Mouse (Mus musculus) spleen, adult 12 weeks (tissue): ENCODE results near the gene Smpd3.

Source experiments
- DNase-seq: peaks from one replicate; pipeline ENCODE4 v3.0.0; 2022; ENCODE audit warnings: low spot score

Smpd3 gene

DNA sequence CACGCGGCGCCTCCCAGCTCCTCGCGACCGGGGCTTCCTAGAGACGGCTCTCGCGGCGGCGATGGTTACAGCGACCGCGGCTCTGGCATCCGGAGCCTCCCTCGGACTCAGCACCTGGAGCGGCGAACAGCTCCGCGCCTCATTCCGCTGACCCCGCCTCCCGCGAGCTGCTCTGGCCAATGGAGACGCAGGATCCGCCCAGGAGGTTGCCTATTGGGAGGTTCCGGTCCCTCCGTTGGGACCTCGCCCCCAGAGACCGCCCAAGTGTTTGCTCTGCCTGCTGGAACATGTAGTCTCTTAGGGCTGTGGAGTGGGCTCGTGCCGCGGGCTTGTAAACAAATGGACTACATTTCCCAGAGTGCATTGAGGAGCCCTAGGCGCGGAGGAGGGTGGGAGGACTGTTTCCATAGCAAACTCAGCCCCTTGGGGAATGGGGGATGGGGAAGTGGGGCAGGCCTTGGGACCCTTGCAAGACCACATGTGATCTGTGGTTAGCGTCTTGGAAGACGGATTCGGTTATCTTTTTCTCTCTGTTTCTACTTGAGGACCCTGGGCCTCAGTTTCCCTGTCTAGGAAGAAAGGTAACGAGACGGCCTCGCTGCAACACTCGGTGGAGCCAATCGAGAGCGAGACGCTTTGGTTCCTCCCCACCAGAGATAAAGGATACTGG is at the start of gene Smpd3:
Gene Smpd3 (minus strand): TSS at position 137 of the 670 bp plus-strand sequence.
- DNase-seq, result peak; percentile 83

DNA sequence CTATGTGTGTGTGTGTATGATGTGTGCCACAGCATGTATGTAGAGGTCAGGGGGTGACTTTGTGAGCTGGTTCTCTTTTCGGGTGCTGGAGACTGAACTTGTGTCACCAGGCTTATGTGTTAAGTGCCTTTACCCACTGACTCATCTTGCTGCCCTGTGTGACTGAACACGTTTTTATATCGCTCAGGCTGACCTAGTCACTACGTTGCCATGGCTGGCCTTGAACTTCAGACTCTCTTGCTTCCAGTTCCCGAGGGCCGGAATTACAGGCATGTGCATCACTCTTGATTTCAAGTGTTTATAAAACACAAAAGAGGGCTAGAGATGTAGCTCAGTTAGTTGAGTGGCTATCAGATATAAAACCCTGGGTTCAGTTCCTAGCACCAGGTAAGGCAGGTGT is 43.2 kb upstream of the Smpd3 start:
- DNase-seq, result no peak

DNA sequence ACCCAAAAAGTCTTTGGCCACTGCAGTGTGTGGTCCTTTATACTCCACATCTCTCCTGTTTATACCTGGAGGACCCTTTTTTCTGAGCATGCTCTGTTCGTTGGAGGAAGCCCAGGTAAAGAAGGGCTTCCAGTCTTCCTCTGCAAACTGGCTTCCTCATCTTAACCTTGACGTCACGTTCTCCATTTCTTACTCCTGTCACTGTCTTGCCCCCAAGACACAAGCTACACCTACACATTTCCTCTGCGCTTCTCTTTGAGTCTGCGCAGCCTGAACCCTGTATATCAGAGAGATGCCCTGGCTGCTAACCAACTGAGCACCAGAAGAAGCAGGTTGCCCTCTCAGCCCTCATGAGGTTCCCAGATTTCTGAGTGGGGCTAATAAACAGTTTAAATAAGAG is 41.6 kb upstream of the Smpd3 start:
- DNase-seq, result no peak

DNA sequence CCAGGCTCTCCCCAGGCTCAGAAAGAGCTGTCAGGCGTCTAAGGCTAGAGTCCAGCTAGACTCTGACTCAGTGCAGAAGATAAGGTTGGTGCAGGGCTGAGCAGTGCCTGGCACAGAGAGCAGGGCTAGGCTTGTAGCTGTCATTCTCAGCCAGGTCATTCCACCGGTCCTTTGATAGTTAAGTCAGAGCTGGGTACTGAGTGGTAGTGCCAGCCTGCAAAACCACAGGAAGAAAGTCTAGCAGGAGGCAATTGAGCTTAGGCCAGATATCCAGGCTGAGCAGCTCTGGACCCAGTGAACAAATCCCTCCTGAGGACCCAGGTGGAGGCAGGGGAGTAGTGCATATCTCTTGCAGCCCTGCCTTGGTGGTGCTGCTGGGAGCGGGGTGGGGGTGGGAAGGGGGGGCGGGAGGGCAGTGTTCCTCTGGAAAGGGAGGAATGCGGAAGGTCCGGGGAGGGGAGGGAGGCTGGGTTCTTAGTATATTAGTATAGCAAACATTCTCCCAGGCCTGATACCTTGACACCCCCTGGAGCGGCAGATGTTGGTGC is 40.8 kb upstream of the Smpd3 start:
- DNase-seq, result no peak

- no peak for DNase-seq
Measured at GRCm38 (mm10) chr8:106376862-106377261, 39.1 kb upstream of the Smpd3 start.

DNA sequence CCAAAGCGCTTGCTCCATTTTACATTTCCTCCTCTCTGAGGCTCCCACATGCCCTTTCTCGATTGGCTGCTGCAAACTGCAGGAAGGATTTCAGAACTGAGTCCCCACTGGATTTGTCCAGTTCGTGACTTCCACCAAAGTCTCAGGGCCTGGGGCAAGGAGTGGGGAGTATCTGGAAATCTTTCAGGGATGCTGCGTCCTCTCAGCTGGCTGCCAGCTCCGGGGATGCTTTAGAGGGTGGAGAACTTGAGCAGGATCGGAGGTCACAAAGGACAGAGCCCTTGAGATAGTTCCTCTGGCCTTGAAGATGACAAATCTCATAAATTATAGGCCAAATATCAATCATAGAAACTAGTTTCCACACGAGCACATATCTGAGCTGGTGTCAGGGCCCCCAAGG is 38.2 kb upstream of the Smpd3 start:
- DNase-seq, result no peak

DNA sequence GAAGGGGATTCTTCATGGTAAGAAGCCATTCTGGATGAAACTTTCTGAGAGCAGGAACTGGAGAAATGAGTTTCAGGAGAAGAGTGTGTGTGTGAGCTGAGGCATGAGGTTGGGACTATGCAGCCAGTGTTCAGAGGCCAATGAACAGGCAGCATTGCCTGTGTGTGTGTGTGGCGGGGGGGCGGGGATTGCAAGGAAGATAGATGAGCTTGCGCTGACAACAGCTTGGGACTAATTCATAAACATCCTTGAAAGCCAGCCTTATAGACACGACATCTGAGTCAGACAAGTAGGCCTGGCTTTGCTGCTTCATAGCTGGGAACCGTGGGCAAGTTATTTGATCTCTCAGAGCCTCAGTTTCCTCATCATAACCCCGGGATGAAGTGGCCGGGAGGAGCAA is 31.3 kb upstream of the Smpd3 start:
- DNase-seq, result no peak

GRCm38 (mm10) chr8:106368501-106368900 is 30.7 kb upstream of the Smpd3 start:
- DNase-seq, result no peak

GRCm38 (mm10) chr8:106364837-106365236 is 27.0 kb upstream of the Smpd3 start:
- no peak for DNase-seq

DNA sequence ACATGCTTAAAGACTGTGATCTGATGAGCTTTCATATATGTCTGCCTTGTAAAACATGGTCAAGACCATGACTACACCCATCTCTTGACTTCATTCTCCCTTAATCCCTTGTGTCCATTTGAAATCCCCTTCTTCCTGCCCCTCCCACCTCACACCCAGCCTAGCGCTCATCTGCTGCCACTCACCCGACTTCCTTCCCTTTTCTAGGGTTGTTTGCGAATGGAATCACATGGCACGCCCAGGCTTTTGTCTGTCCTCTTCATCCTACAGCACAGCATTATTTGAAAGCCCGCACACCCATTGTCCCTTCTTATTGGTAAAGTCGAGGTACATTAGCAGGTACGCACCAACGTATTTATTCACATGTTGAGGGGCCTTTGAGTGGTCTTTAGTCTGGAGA is 26.5 kb upstream of the Smpd3 start:
- DNase-seq, result no peak

DNA sequence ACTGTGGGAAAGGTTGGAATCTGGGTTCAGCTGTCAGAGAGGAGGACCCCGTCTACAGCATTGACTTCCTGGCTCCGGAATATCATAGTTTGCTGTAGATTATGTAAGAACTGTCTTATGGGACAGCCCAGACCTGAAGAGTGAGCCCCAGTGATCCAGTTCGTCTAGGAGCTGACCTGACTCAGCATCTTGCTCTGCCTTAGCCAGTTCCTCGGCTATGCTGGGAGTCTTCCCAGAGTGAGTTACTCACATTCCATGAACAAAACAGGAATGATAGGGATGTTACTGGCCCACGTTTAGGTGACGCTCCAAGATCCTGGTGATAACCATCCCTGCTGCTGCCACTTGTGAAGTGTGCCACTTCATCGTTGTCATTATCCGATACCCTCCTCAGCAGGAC is 25.5 kb upstream of the Smpd3 start:
- DNase-seq, result no peak

- no peak for DNase-seq
Measured at GRCm38 (mm10) chr8:106359650-106360338, 22.0 kb upstream of the Smpd3 start.

DNA sequence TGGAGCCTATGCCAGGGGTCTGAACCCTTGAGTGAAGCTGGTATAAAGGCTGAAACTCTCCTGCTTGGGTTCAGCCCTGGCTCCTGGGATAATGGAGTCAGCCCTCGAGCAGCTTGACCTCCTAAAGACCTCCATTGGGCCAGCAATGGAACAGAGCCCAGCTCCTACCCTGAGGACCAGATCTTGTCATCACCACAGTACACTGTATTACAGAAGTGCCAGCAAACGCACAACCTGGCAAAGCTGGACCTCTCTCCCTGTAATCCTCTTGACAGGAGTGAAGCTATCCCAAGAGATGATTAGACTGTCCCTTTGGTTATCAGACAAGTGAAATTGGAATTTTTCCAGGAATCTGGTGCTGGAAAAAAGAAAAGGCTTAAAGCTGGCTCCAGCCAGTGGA is 13.3 kb upstream of the Smpd3 start:
- DNase-seq, result no peak

DNA sequence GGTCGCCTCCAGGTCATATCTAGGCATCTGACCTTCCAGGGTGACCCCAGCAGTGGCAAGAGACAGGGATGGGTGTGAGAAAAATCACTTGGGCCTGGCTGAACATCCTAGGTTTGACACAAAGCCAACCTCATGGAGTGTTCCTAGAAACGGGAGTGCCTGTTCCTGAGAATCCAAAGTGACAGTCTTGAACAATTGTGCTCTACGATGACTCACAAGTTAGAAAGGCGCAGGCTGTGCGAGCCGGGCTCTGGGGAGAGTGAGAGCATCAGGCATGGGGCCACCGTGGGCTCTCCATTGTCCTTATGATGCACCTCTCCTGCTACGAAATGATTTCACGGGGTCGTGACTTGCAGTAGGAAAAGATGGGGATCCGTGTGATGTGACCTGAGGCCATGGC is 11.6 kb upstream of the Smpd3 start:
- no peak for DNase-seq

- DNase-seq, result no peak
Measured at GRCm38 (mm10) chr8:106346123-106346522, 8.3 kb upstream of the Smpd3 start.

- no peak for DNase-seq
Measured at GRCm38 (mm10) chr8:106343471-106343870, 5.7 kb upstream of the Smpd3 start.

GRCm38 (mm10) chr8:106342828-106343227 is 5.0 kb upstream of the Smpd3 start:
- no peak for DNase-seq

DNA sequence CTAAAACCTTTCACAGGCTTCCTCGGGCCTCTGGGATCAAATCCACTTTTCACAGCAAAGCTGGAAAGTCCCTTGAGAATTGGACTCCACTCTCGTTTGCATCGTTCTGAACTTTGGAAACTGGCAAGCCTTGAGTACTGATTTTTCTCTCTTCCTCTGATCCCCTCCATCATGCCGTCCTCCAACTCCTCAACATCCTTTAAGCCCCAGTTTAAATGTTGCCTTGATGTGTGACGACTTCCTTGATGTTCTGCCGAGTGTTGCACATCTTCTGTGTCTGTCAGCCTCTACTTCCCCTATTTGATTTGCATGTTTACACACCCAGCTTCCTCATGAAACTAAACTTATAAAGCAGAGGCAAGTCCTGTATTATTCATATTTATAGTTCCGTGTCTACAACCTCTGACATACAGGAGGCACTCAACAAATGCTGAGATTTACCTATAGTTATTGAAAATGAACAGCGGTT is 987 bp upstream of the Smpd3 start:
- DNase-seq, result peak; percentile 6

DNA sequence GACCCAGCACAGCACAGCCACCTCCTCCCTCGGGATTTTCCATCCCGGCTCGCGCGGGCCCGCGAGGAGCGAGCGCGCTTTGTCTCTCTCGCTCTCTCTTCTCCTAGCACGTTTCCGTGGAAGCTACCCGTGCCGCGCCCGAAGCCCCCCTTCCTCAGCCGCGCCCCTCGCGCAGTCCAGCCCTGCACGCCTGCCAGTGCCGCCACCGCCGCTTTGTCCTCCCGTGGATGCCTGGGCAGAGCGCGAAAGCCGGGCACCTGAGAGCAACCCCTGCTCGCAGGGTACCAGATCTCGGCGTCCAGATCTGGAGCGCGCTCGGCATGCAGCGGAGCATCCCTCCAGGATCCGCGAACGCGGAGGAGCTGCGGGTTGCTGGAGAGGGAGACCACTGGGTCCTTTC is 1.2 kb downstream of the Smpd3 start:
- DNase-seq, result no peak

- DNase-seq, result no peak
Measured at GRCm38 (mm10) chr8:106336031-106336430, 1.8 kb downstream of the Smpd3 start.

DNA sequence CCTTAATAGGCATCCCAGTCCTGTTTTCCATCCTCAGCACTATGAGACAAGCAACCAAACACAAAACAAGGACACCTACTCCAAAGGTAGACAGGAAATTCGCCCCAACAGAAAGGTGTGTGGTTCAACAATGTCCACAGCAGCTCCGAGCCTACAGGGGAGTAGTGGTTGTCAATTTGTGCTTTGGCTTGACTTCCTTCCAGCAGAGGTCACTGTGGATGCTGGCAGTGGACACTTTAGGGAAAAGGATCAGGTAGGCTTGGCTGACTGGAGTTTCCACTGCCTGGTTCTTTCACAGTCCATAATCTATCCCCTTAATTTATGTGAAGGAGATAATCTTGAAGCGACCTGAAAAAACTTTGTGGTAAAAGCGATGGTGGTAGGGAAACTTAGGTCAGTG is 2.6 kb downstream of the Smpd3 start:
- no peak for DNase-seq

DNA sequence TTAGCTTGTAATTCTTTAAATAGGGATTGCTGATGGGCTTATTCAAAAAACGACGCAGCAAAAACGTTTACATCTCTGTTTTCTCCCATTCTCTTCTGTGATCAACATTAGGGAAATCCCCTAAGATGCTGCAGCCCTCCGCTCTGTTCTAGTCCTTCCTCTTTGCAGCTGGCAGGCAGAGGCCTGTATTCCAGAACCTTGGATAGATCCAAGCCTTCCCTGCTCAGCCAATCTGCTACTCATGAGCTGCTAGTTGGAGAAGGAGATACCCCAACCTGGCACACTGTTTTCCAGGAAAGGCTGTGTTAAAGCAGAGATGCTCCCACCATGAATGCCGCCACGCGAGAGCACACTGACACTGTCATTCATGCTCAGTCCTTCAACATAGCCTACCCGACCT is 4.4 kb downstream of the Smpd3 start:
- no peak for DNase-seq

- no peak for DNase-seq
Measured at GRCm38 (mm10) chr8:106332498-106332897, 5.3 kb downstream of the Smpd3 start.

- DNase-seq, result no peak
Measured at GRCm38 (mm10) chr8:106326624-106327023, 11.2 kb downstream of the Smpd3 start.
